Mouse (Mus musculus): ENCODE measurements at regions not wholly inside any gene's neighbourhood (a gene's known extent, or its start where the extent isn't known, plus 50 kb on each side); places are given as distances from the start of the nearest gene placed in this dataset.

DNA sequence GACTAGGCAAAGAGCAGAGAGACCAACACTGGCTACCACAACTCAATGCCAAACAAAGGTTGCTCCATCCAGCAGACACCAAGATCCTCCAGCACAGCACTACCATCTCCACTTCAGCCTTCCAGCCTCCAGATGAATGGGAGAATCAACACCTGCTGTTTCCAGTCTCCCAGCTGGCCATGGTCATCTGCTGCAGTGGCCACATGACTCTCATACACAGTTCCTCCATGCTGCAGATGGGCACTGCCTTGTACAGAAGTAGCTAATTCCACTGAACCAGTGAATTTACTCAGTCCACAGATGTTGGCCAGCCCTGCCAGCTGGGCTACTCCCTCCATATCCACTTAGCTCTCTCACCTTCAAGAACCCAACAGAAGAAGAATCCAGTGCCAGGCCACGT, 63.0 kb upstream of the Vstm5 start:
- DNase-seq = no peak

- DNase-seq = no peak
Measured at GRCm38 (mm10) chr9:15175412-15175811, 63.4 kb upstream of the Vstm5 start.

GRCm38 (mm10) chr9:15170911-15171310, 59.0 kb upstream of the Hephl1 start:
- DNase-seq = peak; percentile 14

DNA sequence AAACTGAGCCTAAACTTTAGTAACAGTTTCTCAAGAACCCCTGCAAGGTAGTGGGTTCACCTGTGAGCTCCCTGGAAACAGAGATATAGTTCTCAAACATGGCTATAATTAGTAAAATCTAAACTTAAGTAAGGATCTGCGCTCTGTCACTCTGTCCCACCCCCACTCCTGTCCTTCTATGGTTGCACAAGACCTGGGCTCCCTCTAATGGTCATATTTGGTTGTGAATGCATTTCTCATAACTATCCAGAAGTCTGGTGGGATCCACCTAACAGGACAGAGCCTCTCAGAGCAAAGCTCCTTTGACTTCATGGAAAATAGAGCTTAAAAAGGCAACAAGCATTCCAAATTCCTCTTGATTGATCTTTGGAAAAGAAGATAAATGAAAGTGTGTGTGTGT, 57.8 kb upstream of the Hephl1 start:
- DNase-seq = no peak

DNA sequence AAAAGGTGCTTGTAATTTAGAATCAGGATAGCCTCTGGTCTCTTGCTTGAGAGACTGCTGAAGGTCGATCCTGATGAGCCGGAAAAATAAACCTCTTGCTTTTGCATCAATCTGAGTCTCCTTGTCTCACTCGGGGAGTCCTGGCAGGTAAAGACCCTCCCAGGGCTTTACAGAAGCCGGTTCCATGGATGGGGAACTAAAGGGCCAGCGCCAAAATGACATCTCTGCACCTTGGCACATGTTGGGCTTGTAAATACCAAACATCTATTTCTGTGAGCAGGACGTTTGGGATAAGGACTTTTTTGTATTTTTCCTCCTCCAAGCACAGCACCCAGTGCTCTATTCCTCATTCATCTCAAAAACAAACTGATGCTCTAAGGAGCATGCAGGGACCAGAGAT, 57.1 kb upstream of the Hephl1 start:
- no peak for DNase-seq

GRCm38 (mm10) chr9:15166896-15167295, 55.0 kb upstream of the Hephl1 start:
- DNase-seq = no peak

GRCm38 (mm10) chr9:15166476-15166875, 54.6 kb upstream of the Hephl1 start:
- no peak for DNase-seq
